Mouse (Mus musculus) neural tube, embryonic 11.5 days (tissue): ENCODE data around the gene Churc1. TPM values are rescaled to one million over a fixed set of nuclear protein-coding genes. Genes with fewer than 3 reads are reported as not detected.

Experiments used
- polyA plus RNA-seq: library from polyadenylated mRNA; unstranded; fragments of >200 nt; fragmentation: Nextera tagmentation; extraction: Ambion mirVana; gene quantifications from 2 replicates; pipeline ENCODE4 v1.2.1, GENCODE M21; 2014

Churc1 gene
- polyA plus RNA-seq, 1 experiment from 2014 or later, result 105 TPM

Other genes starting within 250 kb of the Churc1 start
- gene Plekhg3, start 234.6 kb upstream of the Churc1 start, polyA plus RNA-seq, result 1.5 and 1.7 TPM in 2 replicates
- gene Sptb, start 55.0 kb upstream of the Churc1 start, polyA plus RNA-seq, result 3.7 and 4.1 TPM in 2 replicates
- 48.8 and 49.3 TPM in 2 replicates for gene Fntb, start 51 bp downstream of the Churc1 start, polyA plus RNA-seq
- gene Gpx2, start 30.0 kb downstream of the Churc1 start, polyA plus RNA-seq, result not detected in 2 replicates
- 14.2 and 14.7 TPM in 2 replicates for gene Rab15, start 57.4 kb downstream of the Churc1 start, polyA plus RNA-seq
- 20.6 and 33.4 TPM in 2 replicates for gene Max, start 196.7 kb downstream of the Churc1 start, polyA plus RNA-seq